13 mouse cellular contexts compared by ENCODE assay signal in the genomic region with DNA sequence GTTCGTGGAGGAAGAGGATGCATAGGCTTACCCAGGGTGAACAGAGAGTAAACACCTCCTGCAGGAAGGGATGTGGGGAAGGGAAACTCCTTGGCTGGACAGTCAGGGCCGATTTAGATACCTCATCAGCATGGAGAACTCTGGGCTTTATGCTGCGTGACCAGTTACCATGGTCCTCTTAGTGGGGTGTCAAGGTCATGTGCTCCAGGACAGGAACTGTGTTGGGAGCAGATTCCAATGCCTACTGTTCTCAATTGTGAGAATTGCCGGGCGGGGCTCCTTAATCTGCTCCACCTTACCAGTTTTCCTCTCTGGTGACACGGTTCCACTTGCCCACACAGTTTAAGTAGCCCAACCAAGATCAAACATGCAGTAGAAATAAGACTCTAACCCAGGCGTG.
"Had no signal": no experiment of that assay in that cellular context is flagged by ENCODE, and none has a peak within 500 bp of the region (broad histone marks: within the 10 kb centered on the region; RNA-seq: fewer than 3 reads in every experiment).

No protein-coding gene starts in this region.

- DNase-seq: kidney, postnatal 4 days; lung, embryonic 14.5 days; lung, postnatal 10 days; lung, postnatal 4 days; midbrain, embryonic 14.5 days; thymus, postnatal 4 days had no signal

- H3K27ac ChIP-seq: left cerebral cortex, adult 2 months; limb, embryonic 15.5 days; liver, embryonic 12.5 days; midbrain, embryonic 10.5 days; neural tube, embryonic 12.5 days; stomach, postnatal 0 days had no signal

- H3K9ac ChIP-seq: limb, embryonic 15.5 days; liver, embryonic 12.5 days; lung, embryonic 14.5 days; neural tube, embryonic 12.5 days had no signal

- ATAC-seq: liver, embryonic 12.5 days had no signal

- H3K27me3 ChIP-seq: limb, embryonic 15.5 days; liver, embryonic 12.5 days; neural tube, embryonic 12.5 days had no signal

- H3K4me3 ChIP-seq: left cerebral cortex, adult 2 months; limb, embryonic 15.5 days; liver, embryonic 12.5 days; midbrain, embryonic 10.5 days; myocyte; neural tube, embryonic 12.5 days had no signal

- H3K9me3 ChIP-seq: limb, embryonic 15.5 days; liver, embryonic 12.5 days; neural tube, embryonic 12.5 days had no signal

- H3K4me2 ChIP-seq: limb, embryonic 15.5 days; liver, embryonic 12.5 days; lung, embryonic 14.5 days; neural tube, embryonic 12.5 days had no signal

- H3K4me1 ChIP-seq: limb, embryonic 15.5 days; neural tube, embryonic 12.5 days had no signal
